Mouse (Mus musculus) lung, adult 2 months (tissue): Measurements from ENCODE around the gene Barhl1.

ENCODE experiments used
- CTCF ChIP-seq: fragments of 200-500 bp; IDR thresholded peaks from 2 replicates; pipeline ENCODE4 v1.5.1; 2011; ENCODE audit warnings: mild to moderate bottlenecking, low read length, control low read depth; ENCODE audit not compliant: insufficient read depth
- POLR2A ChIP-seq: fragments of 200-500 bp; IDR thresholded peaks from 2 replicates; pipeline ENCODE4 v1.6.1; 2011; ENCODE audit warnings: low read depth, mild to moderate bottlenecking, control low read depth, low read length, borderline replicate concordance; ENCODE audit errors: extremely low read depth

GRCm38 (mm10) chr2:28905561-28905960, 10.9 kb downstream of the Barhl1 start:
- TF ChIP-seq CTCF (no peak), POLR2A (no peak)
